Mouse (Mus musculus): Measurements from ENCODE around the gene Tradd. TPM values are rescaled to one million over a fixed set of nuclear protein-coding genes. Genes with fewer than 3 reads are reported as not detected.

Tradd gene
- total and polyA plus RNA-seq, 3 experiments = 3.9 to 4.9 (median 4.6) TPM

DNA sequence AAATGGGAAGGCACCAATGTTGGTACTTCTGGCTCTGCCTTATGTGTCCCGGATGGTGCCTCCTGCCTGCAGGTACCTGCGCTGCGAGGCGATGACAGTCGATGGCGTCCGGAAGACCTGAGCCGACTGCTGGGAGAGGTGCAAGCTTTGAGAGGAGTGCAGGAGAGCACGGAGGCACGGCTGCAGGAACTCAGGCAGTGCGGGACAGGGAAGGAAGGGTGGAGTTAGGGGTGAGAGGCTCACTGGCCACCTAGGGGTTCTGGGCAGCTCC is 6.4 kb upstream of the Tradd start:
- 34% methylated on average over 11 of the region's 11 CpGs for WGBS
- intact Hi-C loops (cut with DNase I) = no loop called here
- Histone ChIP-seq H3K36me3 (ENCODE audit: control insufficient read depth, insufficient read depth, low read length) (no peaks in the 10 kb centered on the region), H3K9ac (ENCODE audit: low read depth, low read length) (no peak overlapping the region), H3K4me1 (ENCODE audit: control insufficient read depth, insufficient read depth, low read length) (peaks cover 4% of the 10 kb centered on the region; the same call in 1 of the 2 replicates), H3K27ac (no peak overlapping the region), H3K79me2 (replicated peaks; ENCODE audit: control insufficient read depth, insufficient read depth, low read length) (no peaks in the 10 kb centered on the region), H3K4me3 (no peak overlapping the region), H3K27me3 (ENCODE audit: control insufficient read depth, insufficient read depth, low read length) (no peaks in the 10 kb centered on the region)
- peak in 1 of 2 experiments; percentile 15 for DNase-seq
- TF ChIP-seq EP300 (IDR thresholded peaks at IDR 0.05; ENCODE audit: insufficient read depth, low read depth, low read length) (no peak), CTCF (IDR thresholded peaks at IDR 0.05) (no peak), POLR2A (IDR thresholded peaks at IDR 0.05; ENCODE audit: insufficient read depth, low read depth, low read length) (no peak)

- 40% methylated on average over 39 of the region's 39 CpGs for WGBS
- Histone ChIP-seq H3K79me2 (replicated peaks; ENCODE audit: control insufficient read depth, insufficient read depth, low read length) (no peaks in the 10 kb centered on the region), H3K36me3 (ENCODE audit: control insufficient read depth, insufficient read depth, low read length) (no peaks in the 10 kb centered on the region), H3K4me1 (ENCODE audit: control insufficient read depth, insufficient read depth, low read length) (peaks cover 3% of the 10 kb centered on the region; the same call in 1 of the 2 replicates), H3K27me3 (ENCODE audit: control insufficient read depth, insufficient read depth, low read length) (no peaks in the 10 kb centered on the region), H3K4me3 (peak overlapping the region; percentile 45), H3K9ac (ENCODE audit: low read depth, low read length) (peak overlapping the region; percentile 86), H3K27ac (peak overlapping the region; percentile 75)
- TF ChIP-seq CTCF (IDR thresholded peaks at IDR 0.05) = no peak
- intact Hi-C loops (cut with DNase I) = no loop called here
- peak in 1 of 2 experiments; percentile 23 for DNase-seq
Measured at GRCm38 (mm10) chr8:105270101-105270915, 5.9 kb upstream of the Tradd start.

DNA sequence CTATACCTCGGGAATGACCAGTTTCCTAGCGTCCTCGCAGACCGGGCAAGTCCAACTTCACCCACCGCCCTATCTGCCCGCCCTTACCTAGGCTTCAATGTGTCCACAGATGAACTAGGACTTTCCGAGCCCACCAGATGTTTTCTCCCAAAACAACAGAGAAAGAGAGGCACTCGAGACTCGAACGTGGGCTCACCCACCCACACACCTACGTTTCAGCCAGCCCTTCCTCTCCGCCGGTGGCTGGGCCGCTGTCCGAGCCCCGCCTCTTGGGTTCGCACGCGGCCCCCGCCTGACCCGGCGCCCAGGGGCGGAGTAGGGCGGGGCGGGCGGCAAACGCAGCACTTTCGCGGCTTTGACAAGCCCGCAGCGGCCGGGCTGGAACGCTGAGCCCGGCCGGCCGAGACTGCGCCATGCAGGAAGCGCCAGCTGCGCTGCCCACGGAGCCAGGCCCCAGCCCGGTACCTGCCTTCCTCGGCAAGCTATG is 5.1 kb upstream of the Tradd start, which contains the start of gene Hsf4:
Gene Hsf4 (plus strand): TSS at position 341 of the 487 bp plus-strand sequence.
- Histone ChIP-seq H3K4me1 (ENCODE audit: control insufficient read depth, insufficient read depth, low read length) (peaks cover 3% of the 10 kb centered on the region), H3K9ac (ENCODE audit: low read depth, low read length) (peak within 1 kb of the TSS; percentile 86), H3K79me2 (replicated peaks; ENCODE audit: control insufficient read depth, insufficient read depth, low read length) (no peaks in the 10 kb centered on the region), H3K27ac (peak within 1 kb of the TSS; percentile 75), H3K4me3 (peak within 1 kb of the TSS; percentile 45), H3K27me3 (ENCODE audit: control insufficient read depth, insufficient read depth, low read length) (no peaks in the 10 kb centered on the region), H3K36me3 (ENCODE audit: control insufficient read depth, insufficient read depth, low read length) (no peaks in the 10 kb centered on the region)
- TF ChIP-seq EP300 (IDR thresholded peaks at IDR 0.05; ENCODE audit: insufficient read depth, low read depth, low read length) (no peak), POLR2A (IDR thresholded peaks at IDR 0.05; ENCODE audit: insufficient read depth, low read depth, low read length) (peak; percentile 47; the same call in 1 of the 2 replicates)
- 2% methylated on average over 42 of the region's 42 CpGs for WGBS
- peak; percentile 85 to 87 for DNase-seq
- intact Hi-C loops (cut with DNase I) = loop anchor here (10.0 kb wide), 1 partner anchor 615 kb away; no protein-coding TSS in a partner anchor

DNA sequence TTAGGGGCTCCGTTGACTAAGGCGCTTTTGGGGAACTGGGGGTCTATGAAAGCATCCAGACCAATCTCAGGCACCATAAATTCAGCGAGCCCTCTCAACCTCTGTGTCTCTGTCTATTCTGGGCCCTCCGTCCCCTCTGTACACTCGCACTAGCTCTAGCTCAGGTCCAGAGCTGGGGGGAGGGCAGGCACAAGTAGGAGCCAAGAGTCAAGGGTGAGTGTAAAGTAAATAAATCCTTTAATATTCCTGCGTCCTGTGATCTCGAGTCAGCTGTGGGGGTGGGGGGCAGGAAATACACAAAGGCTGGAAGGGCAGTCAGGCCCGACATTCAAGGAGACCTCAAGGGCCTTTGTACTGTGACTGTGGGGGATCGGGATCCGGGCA is 4.7 kb upstream of the Tradd start:
- DNase-seq = no peak

DNA sequence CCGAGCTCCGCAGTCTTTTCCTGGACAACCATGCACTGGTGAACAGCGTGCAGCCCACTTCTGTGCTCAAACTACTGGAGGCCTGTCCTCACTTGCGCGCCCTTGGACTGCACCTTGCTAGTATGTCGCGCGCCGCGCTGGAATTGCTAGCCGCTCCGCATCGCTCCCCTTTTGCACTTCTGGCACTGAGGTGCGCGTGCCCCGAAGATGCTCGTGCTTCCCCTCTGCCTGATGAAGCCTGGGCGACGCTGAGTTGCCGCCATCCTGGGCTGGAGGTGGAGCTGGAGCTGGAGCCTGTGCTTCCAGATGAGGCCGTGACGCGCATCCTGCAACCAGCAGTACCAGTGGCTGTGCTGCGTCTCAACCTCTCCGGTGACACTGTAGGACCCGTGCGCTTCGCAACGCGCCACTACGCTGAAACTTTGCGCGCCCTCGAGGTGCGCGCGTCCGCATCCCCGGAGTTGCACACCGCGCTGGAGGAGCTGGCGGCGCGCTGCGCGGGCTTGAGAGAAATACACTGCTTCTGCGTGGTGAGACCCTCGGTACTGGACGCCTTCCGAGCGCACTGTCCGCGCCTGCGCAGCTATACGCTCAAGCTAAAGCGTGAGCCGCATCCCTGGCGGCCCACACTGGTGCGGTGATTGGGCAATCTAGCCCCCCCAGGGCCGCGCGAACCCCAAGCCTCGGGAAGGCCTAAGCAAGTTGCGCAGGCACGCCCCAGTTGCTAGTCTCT is 4.1 kb upstream of the Tradd start:
- intact Hi-C loops (cut with DNase I) = loop anchor here (10.0 kb wide), 1 partner anchor 614 kb away; no protein-coding TSS in a partner anchor
- Histone ChIP-seq H3K9ac (ENCODE audit: low read depth, low read length) (peak overlapping the region; percentile 86), H3K36me3 (ENCODE audit: control insufficient read depth, insufficient read depth, low read length) (no peaks in the 10 kb centered on the region), H3K27ac (peak overlapping the region; percentile 75), H3K79me2 (replicated peaks; ENCODE audit: control insufficient read depth, insufficient read depth, low read length) (no peaks in the 10 kb centered on the region), H3K27me3 (ENCODE audit: control insufficient read depth, insufficient read depth, low read length) (no peaks in the 10 kb centered on the region), H3K4me3 (peak overlapping the region; percentile 45), H3K4me1 (ENCODE audit: control insufficient read depth, insufficient read depth, low read length) (peaks cover 3% of the 10 kb centered on the region)
- peak; percentile 27 to 41 for DNase-seq
- TF ChIP-seq CTCF (IDR thresholded peaks at IDR 0.05) (no peak), POLR2A (IDR thresholded peaks at IDR 0.05; ENCODE audit: insufficient read depth, low read depth, low read length) (no peak), EP300 (IDR thresholded peaks at IDR 0.05; ENCODE audit: insufficient read depth, low read depth, low read length) (no peak)
- 26% methylated on average over 65 of the region's 65 CpGs for WGBS

More for the DNA sequence above, 4.7 kb upstream of the Tradd start:
- Histone ChIP-seq H3K36me3 (ENCODE audit: control insufficient read depth, insufficient read depth, low read length) (no peaks in the 10 kb centered on the region), H3K27ac (peak overlapping the region; percentile 75), H3K79me2 (replicated peaks; ENCODE audit: control insufficient read depth, insufficient read depth, low read length) (no peaks in the 10 kb centered on the region), H3K4me1 (ENCODE audit: control insufficient read depth, insufficient read depth, low read length) (peaks cover 3% of the 10 kb centered on the region), H3K27me3 (ENCODE audit: control insufficient read depth, insufficient read depth, low read length) (no peaks in the 10 kb centered on the region), H3K4me3 (peak overlapping the region; percentile 45), H3K9ac (ENCODE audit: low read depth, low read length) (peak overlapping the region; percentile 86)
- intact Hi-C loops (cut with DNase I) = loop anchor here (10.0 kb wide), 1 partner anchor 614 kb away; no protein-coding TSS in a partner anchor
- TF ChIP-seq CTCF (IDR thresholded peaks at IDR 0.05) (no peak), EP300 (IDR thresholded peaks at IDR 0.05; ENCODE audit: insufficient read depth, low read depth, low read length) (0 out of 2 replicates have a peak, but pooled peaks have one; percentile 33)
- 12% methylated on average over 10 of the region's 10 CpGs for WGBS

Data from heart, adult 2 months (tissue).